Mouse (Mus musculus): Measurements from ENCODE around the gene Chrdl2. TPM values are rescaled to one million over a fixed set of nuclear protein-coding genes. Genes with fewer than 3 reads are reported as not detected.

The Chrdl2 gene
- polyA plus RNA-seq, 1 experiment from 2014 or later = 0.11 TPM

Other genes with a start within 250 kb of the Chrdl2 start
- not detected in 2 replicates for gene Olfr521, start 242.7 kb upstream of the Chrdl2 start, polyA plus RNA-seq (2016; fragmentation: Nextera tagmentation; extraction: Ambion mirVana)
- gene Neu3, start 177.8 kb upstream of the Chrdl2 start, polyA plus RNA-seq (2016; fragmentation: Nextera tagmentation; extraction: Ambion mirVana) = 2.6 and 3.4 TPM in 2 replicates
- gene Xrra1, start 147.1 kb upstream of the Chrdl2 start, polyA plus RNA-seq (2016; fragmentation: Nextera tagmentation; extraction: Ambion mirVana) = 0.26 and 0.37 TPM in 2 replicates
- gene Spcs2, start 142.7 kb upstream of the Chrdl2 start, polyA plus RNA-seq (2016; fragmentation: Nextera tagmentation; extraction: Ambion mirVana) = 218 and 220 TPM in 2 replicates
- 4.3 and 4.5 TPM in 2 replicates for gene Rnf169, start 25.7 kb upstream of the Chrdl2 start, polyA plus RNA-seq (2016; fragmentation: Nextera tagmentation; extraction: Ambion mirVana)
- gene Pold3, start 115.4 kb downstream of the Chrdl2 start, polyA plus RNA-seq (2016; fragmentation: Nextera tagmentation; extraction: Ambion mirVana) = 42.6 and 44.0 TPM in 2 replicates
- gene Lipt2, start 153.1 kb downstream of the Chrdl2 start, polyA plus RNA-seq (2016; fragmentation: Nextera tagmentation; extraction: Ambion mirVana) = 12.1 and 12.9 TPM in 2 replicates
- gene Kcne3, start 170.3 kb downstream of the Chrdl2 start, polyA plus RNA-seq (2016; fragmentation: Nextera tagmentation; extraction: Ambion mirVana) = 8.0 and 10.0 TPM in 2 replicates
- gene Pgm2l1, start 221.2 kb downstream of the Chrdl2 start, polyA plus RNA-seq (2016; fragmentation: Nextera tagmentation; extraction: Ambion mirVana) = 1.9 and 3.2 TPM in 2 replicates

Measured in heart, embryonic 12.5 days (tissue).